Mouse (Mus musculus) midbrain, postnatal 0 days (tissue): ENCODE data around the gene St6galnac6. TPM values are rescaled to one million over a fixed set of nuclear protein-coding genes. Genes with fewer than 3 reads are reported as not detected.

ENCODE experiments used
- ATAC-seq: fragments of 200-750 bp; cut with Nextera tagmentation; 2 replicates; pipeline ENCODE4 v1.8.0; 2017; ENCODE audit warnings: moderate number of reproducible peaks, mild to moderate bottlenecking, moderate TSS enrichment, moderate library complexity; ENCODE audit not compliant: low FRiP score
- DNase-seq: peaks from one replicate; pipeline ENCODE4 v3.0.0-alpha.2; 2015; ENCODE audit warnings: low spot score
- H3K27ac ChIP-seq: fragments of 300-500 bp; sonication (generic); 2 replicates; pipeline ENCODE4 v1.5.1; 2014; ENCODE audit warnings: low read depth, mild to moderate bottlenecking, low read length, mixed read lengths
- H3K27me3 ChIP-seq: fragments of 300-500 bp; sonication (generic); 2 replicates; pipeline ENCODE4 v1.6.1; 2014; ENCODE audit warnings: low read length, control low read depth, mixed read lengths; ENCODE audit not compliant: insufficient read depth
- H3K36me3 ChIP-seq: fragments of 300-500 bp; sonication (generic); 2 replicates; pipeline ENCODE4 v1.6.1; 2014; ENCODE audit warnings: low read length, control low read depth, mixed read lengths; ENCODE audit not compliant: insufficient read depth
- H3K4me1 ChIP-seq: fragments of 300-500 bp; sonication (generic); 2 replicates; pipeline ENCODE4 v1.6.1; 2014; ENCODE audit warnings: mild to moderate bottlenecking, control low read depth, antibody characterized with exemption, low read length, mixed read lengths; ENCODE audit not compliant: insufficient read depth
- H3K4me2 ChIP-seq: fragments of 300-500 bp; sonication (generic); 2 replicates; pipeline ENCODE4 v1.6.1; 2014; ENCODE audit warnings: low read depth, mild to moderate bottlenecking, low read length, mixed read lengths; ENCODE audit not compliant: poor library complexity, severe bottlenecking
- H3K4me3 ChIP-seq: fragments of 300-500 bp; sonication (generic); 2 replicates; pipeline ENCODE4 v1.5.1; 2014; ENCODE audit warnings: low read depth, mild to moderate bottlenecking, low read length, moderate library complexity
- H3K9ac ChIP-seq: fragments of 300-500 bp; sonication (generic); replicated peaks from 2 replicates; pipeline ENCODE4 v1.6.1; 2014; ENCODE audit warnings: mild to moderate bottlenecking, low read length, moderate library complexity, mixed read lengths; ENCODE audit not compliant: poor library complexity, severe bottlenecking
- H3K9me3 ChIP-seq: fragments of 300-500 bp; sonication (generic); 2 replicates; pipeline ENCODE4 v1.6.1; 2016; ENCODE audit warnings: low read length, control low read depth
- CTCF ChIP-seq: IDR thresholded peaks from 2 replicates; pipeline ENCODE4 v1.5.1; 2016; ENCODE audit warnings: antibody characterized with exemption, mild to moderate bottlenecking
- WGBS: fragments of 180-500 bp; shearing (Covaris S2); extraction: QIAGEN DNeasy Blood & Tissue Kit; methylation state at CpG from one replicate; pipeline ENCODE4 v1.1.7; 2014; 5-methylcytosine and 5-hydroxymethylcytosine counted together
- polyA plus RNA-seq: library from polyadenylated mRNA; unstranded; fragments of >200 nt; fragmentation: Nextera tagmentation; extraction: Ambion mirVana; gene quantifications from 2 replicates; pipeline ENCODE4 v1.2.1, GENCODE M21; 2015
- total RNA-seq: library from RNA; depleted of rRNA; stranded (reverse); fragments of >200 nt; gene quantifications from 2 replicates; pipeline ENCODE4 v1.2.3, GENCODE M21; 2014; rRNA removed

Gene St6galnac6
- total RNA-seq (113 and 166 TPM in 2 replicates), polyA plus RNA-seq (42.1 and 45.2 TPM in 2 replicates)

- H3K36me3 ChIP-seq = peaks cover 25% of the 10 kb centered on the region; the same call in 1 of the 2 replicates
- ATAC-seq = no peak
- no peak for TF ChIP-seq CTCF
- H3K27me3 ChIP-seq = no peaks in the 10 kb centered on the region; the same call in 1 of the 2 replicates
- H3K4me2 ChIP-seq = no peak within 1 kb of the TSS
- DNase-seq = no peak
- H3K9me3 ChIP-seq = no peaks in the 10 kb centered on the region
- H3K4me1 ChIP-seq = no peaks in the 10 kb centered on the region
- no peak within 1 kb of the TSS for H3K27ac ChIP-seq
- H3K4me3 ChIP-seq = no peak within 1 kb of the TSS
- 92% methylated on average over 3 of the region's 3 CpGs for WGBS
- H3K9ac ChIP-seq = no peak within 1 kb of the TSS
Measured at GRCm38 (mm10) chr2:32599409-32599808, at the start of gene St6galnac6. Gene St6galnac6 (plus strand): TSS chr2:32599709.

DNA sequence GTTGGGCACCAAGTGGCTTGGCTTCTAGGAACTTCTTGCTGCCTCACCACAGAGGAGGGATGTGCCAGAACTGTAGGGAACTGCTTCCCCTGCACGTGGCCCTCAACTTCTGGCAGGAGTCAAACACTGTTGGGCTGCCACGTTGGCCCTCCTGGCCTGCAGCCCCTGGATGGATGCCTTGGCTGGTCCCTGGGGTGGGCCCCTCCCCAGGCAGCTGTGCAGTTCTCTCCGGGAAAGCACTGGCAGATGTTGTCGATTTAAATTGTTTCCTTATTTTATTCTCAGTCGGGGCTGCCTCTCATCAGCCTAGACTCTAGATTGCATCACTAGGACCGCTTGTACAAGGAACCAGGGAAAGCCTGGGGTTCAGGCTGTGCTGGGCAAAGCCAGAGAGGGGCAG is 49.7 kb upstream of the St6galnac6 start:
- no peaks in the 10 kb centered on the region for H3K9me3 ChIP-seq
- H3K4me2 ChIP-seq = no peak overlapping the region
- TF ChIP-seq CTCF = no peak
- no peak overlapping the region for H3K4me3 ChIP-seq
- H3K9ac ChIP-seq = no peak overlapping the region
- H3K4me1 ChIP-seq = no peaks in the 10 kb centered on the region
- DNase-seq = no peak
- no peak for ATAC-seq
- H3K36me3 ChIP-seq = no peaks in the 10 kb centered on the region; the same call in 1 of the 2 replicates
- no peaks in the 10 kb centered on the region for H3K27me3 ChIP-seq
- H3K27ac ChIP-seq = no peak overlapping the region
- 73% methylated on average over 6 of the region's 6 CpGs for WGBS

DNA sequence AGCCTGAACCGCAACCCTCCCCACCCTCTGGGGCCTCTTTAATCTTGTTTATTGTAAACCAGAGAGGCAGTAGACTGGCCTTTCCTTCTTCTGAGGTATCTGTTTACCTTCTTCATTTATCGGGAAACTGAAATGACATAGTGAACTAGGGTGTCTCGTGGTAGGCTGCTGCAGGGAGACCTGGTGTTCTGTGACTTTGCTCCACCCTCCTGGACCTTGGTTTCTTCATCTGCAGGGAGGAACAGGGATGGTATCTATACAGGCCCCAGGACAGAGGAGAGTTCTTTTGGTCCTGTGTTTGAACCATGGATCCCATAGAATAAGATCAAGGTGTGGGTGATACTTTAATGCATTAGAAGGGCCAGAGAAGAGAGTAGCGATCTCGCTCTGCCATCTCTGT is 48.3 kb upstream of the St6galnac6 start:
- no peak for ATAC-seq
- Histone ChIP-seq H3K9me3 (no peaks in the 10 kb centered on the region), H3K4me1 (no peaks in the 10 kb centered on the region)

GRCm38 (mm10) chr2:32553592-32554148 is 45.8 kb upstream of the St6galnac6 start:
- DNase-seq = no peak
- no peak for TF ChIP-seq CTCF
- no peak overlapping the region for H3K4me2 ChIP-seq
- H3K4me1 ChIP-seq = no peaks in the 10 kb centered on the region
- no peak overlapping the region for H3K27ac ChIP-seq
- 81% methylated on average over 7 of the region's 7 CpGs for WGBS
- no peaks in the 10 kb centered on the region for H3K27me3 ChIP-seq
- ATAC-seq = no peak
- no peak overlapping the region for H3K9ac ChIP-seq
- H3K36me3 ChIP-seq = no peaks in the 10 kb centered on the region
- no peaks in the 10 kb centered on the region for H3K9me3 ChIP-seq
- no peak overlapping the region for H3K4me3 ChIP-seq

More for the DNA sequence above, 48.3 kb upstream of the St6galnac6 start:
- H3K27me3 ChIP-seq = no peaks in the 10 kb centered on the region
- no peak for DNase-seq
- H3K4me2 ChIP-seq = no peak overlapping the region
- no peak overlapping the region for H3K9ac ChIP-seq
- TF ChIP-seq CTCF = no peak
- no peak overlapping the region for H3K27ac ChIP-seq
- H3K36me3 ChIP-seq = no peaks in the 10 kb centered on the region; the same call in 1 of the 2 replicates
- H3K4me3 ChIP-seq = no peak overlapping the region
- WGBS = 91% methylated on average over 5 of the region's 5 CpGs

GRCm38 (mm10) chr2:32555484-32555883 is 44.0 kb upstream of the St6galnac6 start:
- Histone ChIP-seq H3K27me3 (no peaks in the 10 kb centered on the region), H3K4me3 (no peak overlapping the region), H3K4me1 (no peaks in the 10 kb centered on the region), H3K36me3 (no peaks in the 10 kb centered on the region; the same call in 1 of the 2 replicates), H3K9me3 (no peaks in the 10 kb centered on the region), H3K27ac (no peak overlapping the region), H3K9ac (no peak overlapping the region), H3K4me2 (no peak overlapping the region)
- 32% methylated on average over 4 of the region's 4 CpGs for WGBS
- ATAC-seq (no peak), DNase-seq (no peak)
- TF ChIP-seq CTCF = no peak

- Histone ChIP-seq H3K9ac (no peak overlapping the region), H3K27me3 (no peaks in the 10 kb centered on the region), H3K4me2 (no peak overlapping the region), H3K27ac (no peak overlapping the region), H3K36me3 (no peaks in the 10 kb centered on the region; the same call in 1 of the 2 replicates), H3K4me3 (no peak overlapping the region), H3K4me1 (no peaks in the 10 kb centered on the region), H3K9me3 (no peaks in the 10 kb centered on the region)
- WGBS = 66% methylated on average over 7 of the region's 7 CpGs
- no peak for ATAC-seq
- no peak for DNase-seq
- TF ChIP-seq CTCF = no peak
Measured at GRCm38 (mm10) chr2:32556019-32556418, 43.5 kb upstream of the St6galnac6 start.
